Mouse (Mus musculus) lung, postnatal 36 days (tissue): ENCODE measurements around the gene Rhox3a.
"Not testable (repeated sequence)": the region's sequence is repeated elsewhere in the genome, so short reads cannot be mapped to it uniquely, and the experiment has no call there.

Source experiments
- DNase-seq: peaks from one replicate; pipeline ENCODE4 v3.0.0; 2022; ENCODE audit warnings: mixed read lengths

The Rhox3a gene

DNA sequence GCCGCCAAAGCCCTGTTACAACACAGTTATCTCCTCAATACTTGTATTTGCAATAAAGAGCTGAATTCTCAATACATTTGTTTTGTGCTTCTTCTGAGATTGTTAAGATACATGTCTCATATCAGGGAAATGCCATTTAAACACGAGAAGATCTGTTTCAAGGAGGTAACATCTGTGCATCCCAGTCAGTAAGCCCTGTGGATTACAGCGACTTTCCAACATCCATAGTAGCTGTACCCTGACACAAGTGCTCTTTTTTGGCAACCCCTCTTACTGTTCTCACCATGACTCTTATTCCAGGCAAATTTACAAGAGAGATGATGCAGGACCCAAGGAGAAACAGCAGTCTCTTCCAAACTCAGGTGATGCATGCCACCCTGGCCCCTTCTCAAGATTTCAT, at the start of gene Rhox3a:
Gene Rhox3a (plus strand): TSS at position 301 of the 400 bp plus-strand sequence.
- DNase-seq: not testable (repeated sequence)

DNA sequence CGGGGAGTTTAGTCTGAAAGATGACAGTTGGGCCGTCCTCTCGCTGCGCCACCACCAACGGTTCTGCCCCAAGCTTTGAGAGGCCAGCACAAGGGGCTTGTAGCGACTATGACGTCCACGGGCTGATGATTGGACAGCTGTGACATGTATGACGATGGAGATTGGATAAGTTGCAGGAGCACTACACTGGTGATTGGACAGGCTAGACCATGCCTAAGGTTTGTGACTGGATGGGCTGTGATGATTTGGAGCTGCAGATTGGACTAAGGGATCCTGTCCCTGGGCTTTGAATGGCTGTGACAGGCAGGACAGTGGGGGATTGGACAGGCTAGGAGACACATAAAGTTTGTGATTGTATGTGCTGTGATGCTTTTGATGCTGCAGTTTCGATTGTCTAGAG, 38.8 kb upstream of the Rhox3a start, which contains the start of gene Gm9:
Gene Gm9 (minus strand): TSS at position 101 of the 400 bp plus-strand sequence.
- no peak for DNase-seq

- not testable (repeated sequence) for DNase-seq
Measured at GRCm38 (mm10) chrX:37222158-37222557, 27.6 kb upstream of the Rhox3a start, which contains the start of gene Rhox1. Rhox1 (minus strand) TSS chrX:37222258.

DNA sequence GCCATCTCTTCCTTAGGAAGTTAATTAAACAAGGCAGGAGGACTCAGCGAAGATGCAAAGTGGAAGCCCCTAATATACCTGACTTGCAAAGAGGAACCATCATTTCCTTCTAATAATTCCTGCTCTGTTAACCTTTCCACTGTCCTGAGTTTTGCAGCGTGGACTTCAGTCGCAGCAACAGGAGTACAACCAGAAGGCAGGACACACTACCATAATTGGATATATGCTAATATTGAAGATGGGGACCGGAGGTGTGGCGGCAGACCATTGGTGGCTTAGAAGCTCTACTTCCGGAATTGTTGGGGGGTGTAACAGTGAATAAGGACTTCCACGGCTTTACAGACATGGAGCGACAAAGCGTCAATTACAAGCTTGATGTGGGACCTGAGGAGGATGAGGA, 5.0 kb upstream of the Rhox3a start, which contains the start of gene Rhox2a:
Gene Rhox2a (plus strand): TSS at position 301 of the 400 bp plus-strand sequence.
- not testable (repeated sequence) for DNase-seq

- DNase-seq: not testable (repeated sequence)
Measured at GRCm38 (mm10) chrX:37265038-37265437, 15.3 kb downstream of the Rhox3a start, which contains the start of gene Rhox4a. Rhox4a (plus strand) TSS chrX:37265338.
